Mouse (Mus musculus) limb, embryonic 13.5 days (tissue): ENCODE data around the gene Twist2. TPM values are rescaled to one million over a fixed set of nuclear protein-coding genes. Genes with fewer than 3 reads are reported as not detected.

Experiments
- ATAC-seq: fragments of 200-750 bp; cut with Nextera tagmentation; 2 replicates; pipeline ENCODE4 v1.8.0; 2017; ENCODE audit warnings: low read depth, moderate number of reproducible peaks, moderate TSS enrichment; ENCODE audit not compliant: low FRiP score
- H3K27ac ChIP-seq: fragments of 300-500 bp; sonication (generic); 2 replicates; pipeline ENCODE4 v1.5.1; 2015; ENCODE audit warnings: inconsistent platforms, mild to moderate bottlenecking, moderate library complexity
- H3K27me3 ChIP-seq: fragments of 300-500 bp; sonication (generic); 2 replicates; pipeline ENCODE4 v1.6.1; 2015; ENCODE audit warnings: mild to moderate bottlenecking, inconsistent platforms
- H3K36me3 ChIP-seq: fragments of 300-500 bp; sonication (generic); 2 replicates; pipeline ENCODE4 v1.6.1; 2015; ENCODE audit warnings: inconsistent platforms, mild to moderate bottlenecking, moderate library complexity
- H3K4me1 ChIP-seq: fragments of 300-500 bp; sonication (generic); 2 replicates; pipeline ENCODE4 v1.6.1; 2015; ENCODE audit warnings: inconsistent platforms
- H3K4me2 ChIP-seq: fragments of 300-500 bp; sonication (generic); replicated peaks from 2 replicates; pipeline ENCODE4 v1.6.1; 2015; ENCODE audit warnings: inconsistent platforms, mild to moderate bottlenecking, moderate library complexity
- H3K4me3 ChIP-seq: fragments of 300-500 bp; sonication (generic); 2 replicates; pipeline ENCODE4 v1.5.1; 2015; ENCODE audit warnings: moderate library complexity, mild to moderate bottlenecking, inconsistent platforms
- H3K9ac ChIP-seq: fragments of 300-500 bp; sonication (generic); 2 replicates; pipeline ENCODE4 v1.6.1; 2015; ENCODE audit warnings: mild to moderate bottlenecking, inconsistent platforms
- H3K9me3 ChIP-seq: fragments of 300-500 bp; sonication (generic); 2 replicates; pipeline ENCODE4 v1.6.1; 2016; ENCODE audit warnings: inconsistent platforms
- WGBS: fragments of 180-500 bp; shearing (Covaris S2); methylation state at CpG from one replicate; pipeline ENCODE4 v1.1.7; 2015; 5-methylcytosine and 5-hydroxymethylcytosine counted together
- polyA plus RNA-seq: library from polyadenylated mRNA; unstranded; fragments of >200 nt; fragmentation: Nextera tagmentation; extraction: Ambion mirVana; gene quantifications from 2 replicates; pipeline ENCODE4 v1.2.1, GENCODE M21; 2015

The Twist2 gene
- polyA plus RNA-seq, 1 experiment from 2014 or later: 59.2 TPM

GRCm38 (mm10) chr1:91880156-91880555, 78.9 kb downstream of the Twist2 start:
- peaks cover 16% of the 10 kb centered on the region for H3K9me3 ChIP-seq
- no peaks in the 10 kb centered on the region for H3K36me3 ChIP-seq
- no peaks in the 10 kb centered on the region for H3K27me3 ChIP-seq
- H3K9ac ChIP-seq: no peak overlapping the region
- no peak overlapping the region for H3K4me2 ChIP-seq
- no peak overlapping the region for H3K4me3 ChIP-seq
- 88% methylated on average over 12 of the region's 12 CpGs for WGBS
- no peak overlapping the region for H3K27ac ChIP-seq
- peaks cover 12% of the 10 kb centered on the region for H3K4me1 ChIP-seq
- no peak for ATAC-seq

DNA sequence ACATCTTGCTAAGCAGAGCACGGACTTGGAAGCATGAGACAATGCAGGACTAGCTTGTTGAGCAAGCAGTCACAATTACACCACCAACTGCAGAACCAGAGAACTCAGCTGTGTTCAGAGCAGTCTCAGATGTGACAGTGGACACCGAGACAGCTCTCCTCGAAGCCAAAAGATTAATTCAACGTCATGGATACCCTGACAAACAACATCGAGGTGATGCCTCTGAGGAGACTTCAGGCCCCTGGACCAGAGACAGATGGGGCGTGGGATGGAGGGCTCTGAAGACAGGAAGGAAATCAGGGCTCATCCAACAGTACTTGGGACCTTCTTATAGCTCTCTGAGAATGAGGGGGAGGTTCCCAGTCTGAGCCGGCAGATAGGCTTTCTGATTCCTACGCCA, 79.6 kb downstream of the Twist2 start:
- H3K27ac ChIP-seq: no peak overlapping the region
- ATAC-seq: no peak
- H3K9me3 ChIP-seq: peaks cover 16% of the 10 kb centered on the region
- H3K9ac ChIP-seq: no peak overlapping the region
- WGBS: 58% methylated on average over 8 of the region's 8 CpGs
- no peak overlapping the region for H3K4me3 ChIP-seq
- peaks cover 9% of the 10 kb centered on the region for H3K4me1 ChIP-seq
- no peaks in the 10 kb centered on the region for H3K36me3 ChIP-seq
- no peaks in the 10 kb centered on the region for H3K27me3 ChIP-seq
- H3K4me2 ChIP-seq: no peak overlapping the region

DNA sequence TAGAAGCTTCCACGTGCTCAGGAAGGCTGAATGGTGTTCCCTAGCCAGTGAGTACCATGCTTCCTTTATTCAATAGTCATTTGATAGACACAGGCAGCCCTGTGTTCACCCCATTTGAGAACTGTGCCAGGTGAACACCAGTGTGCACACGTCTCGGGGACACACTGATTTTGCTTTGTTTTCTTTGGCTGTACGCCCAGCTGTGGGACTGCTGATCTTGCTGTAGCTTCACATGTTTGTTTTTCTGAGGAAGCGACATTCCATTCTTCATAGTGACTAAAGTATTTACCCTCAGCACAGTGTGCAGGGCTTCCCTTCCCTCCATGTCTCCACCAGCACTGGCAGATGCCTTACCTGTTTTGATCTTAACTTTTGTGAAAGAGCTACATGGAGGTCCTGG, 81.9 kb downstream of the Twist2 start:
- H3K27me3 ChIP-seq: no peaks in the 10 kb centered on the region
- 66% methylated on average over 5 of the region's 5 CpGs for WGBS
- H3K4me1 ChIP-seq: peaks cover 8% of the 10 kb centered on the region
- no peak overlapping the region for H3K4me2 ChIP-seq
- H3K27ac ChIP-seq: no peak overlapping the region
- H3K9ac ChIP-seq: no peak overlapping the region
- ATAC-seq: no peak
- no peak overlapping the region for H3K4me3 ChIP-seq
- no peaks in the 10 kb centered on the region for H3K36me3 ChIP-seq
- peaks cover 16% of the 10 kb centered on the region for H3K9me3 ChIP-seq

DNA sequence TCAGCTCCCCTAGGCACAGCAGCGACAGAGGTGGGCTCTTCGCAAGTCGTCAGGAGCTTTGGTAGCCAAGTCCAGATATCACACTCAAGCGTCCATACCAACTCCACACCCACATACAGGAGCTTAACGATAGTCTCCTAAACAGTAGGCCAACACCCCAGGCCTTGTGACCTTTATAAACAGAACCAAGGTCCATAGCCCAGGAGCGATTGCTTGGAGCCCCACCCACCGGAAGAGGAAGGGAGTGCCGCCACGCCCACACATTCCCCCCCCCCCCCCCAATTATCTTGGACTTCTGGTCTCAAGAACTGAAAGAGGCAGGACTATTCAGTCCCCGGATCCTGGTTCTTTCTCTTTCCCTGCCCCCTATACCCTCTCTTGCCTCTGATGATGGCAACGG, 92.3 kb downstream of the Twist2 start:
- Histone ChIP-seq H3K4me2 (no peak overlapping the region), H3K27ac (no peak overlapping the region), H3K4me3 (no peak overlapping the region), H3K27me3 (no peaks in the 10 kb centered on the region), H3K9ac (no peak overlapping the region), H3K4me1 (no peaks in the 10 kb centered on the region), H3K36me3 (no peaks in the 10 kb centered on the region), H3K9me3 (no peaks in the 10 kb centered on the region)
- ATAC-seq: no peak
- 90% methylated on average over 11 of the region's 11 CpGs for WGBS

DNA sequence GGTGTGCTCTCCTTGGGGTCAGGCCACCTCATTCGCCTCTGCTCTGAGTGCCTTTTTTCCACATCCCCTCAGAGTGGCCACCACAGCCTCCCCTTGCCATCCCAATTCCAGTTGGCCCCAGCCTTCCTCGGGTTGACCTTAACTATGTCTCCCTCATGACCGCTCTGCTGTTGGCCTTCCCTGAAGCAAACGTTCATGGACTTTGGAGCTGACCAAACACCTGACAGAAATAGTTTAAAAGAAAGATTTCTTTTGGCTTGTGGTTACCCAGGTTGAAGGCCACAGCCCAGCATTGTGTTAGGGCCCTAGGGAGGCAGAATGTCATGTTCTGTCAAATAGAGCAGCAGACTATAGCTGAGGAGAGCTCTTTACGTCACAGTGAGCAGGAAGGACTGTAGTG, 93.0 kb downstream of the Twist2 start:
- WGBS: 87% methylated on average over 5 of the region's 5 CpGs
- H3K4me3 ChIP-seq: no peak overlapping the region
- H3K4me2 ChIP-seq: no peak overlapping the region
- no peaks in the 10 kb centered on the region for H3K4me1 ChIP-seq
- no peaks in the 10 kb centered on the region for H3K36me3 ChIP-seq
- ATAC-seq: no peak
- H3K9ac ChIP-seq: no peak overlapping the region
- no peak overlapping the region for H3K27ac ChIP-seq
- no peaks in the 10 kb centered on the region for H3K9me3 ChIP-seq
- no peaks in the 10 kb centered on the region for H3K27me3 ChIP-seq

DNA sequence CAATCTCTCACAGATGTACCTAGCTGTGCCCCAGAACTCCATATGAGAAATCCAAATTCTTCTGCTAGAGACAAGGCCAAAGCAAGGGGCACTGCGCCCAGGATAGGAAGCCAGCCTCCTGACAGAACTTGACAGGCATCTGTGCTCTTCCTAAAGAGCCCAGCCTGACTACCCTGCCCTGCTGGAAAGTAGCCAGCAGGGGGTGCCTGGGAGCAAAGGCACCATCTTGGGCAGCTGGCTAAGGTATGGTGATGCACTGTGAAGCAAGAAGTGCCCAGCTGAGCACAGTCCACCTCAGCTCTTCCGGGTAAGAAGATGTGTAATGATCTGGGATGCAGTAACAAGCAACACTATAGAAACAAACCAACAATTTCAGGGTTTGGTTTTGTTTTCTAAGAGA, 95.8 kb downstream of the Twist2 start:
- Histone ChIP-seq H3K27me3 (no peaks in the 10 kb centered on the region), H3K4me1 (no peaks in the 10 kb centered on the region), H3K9me3 (no peaks in the 10 kb centered on the region), H3K36me3 (no peaks in the 10 kb centered on the region), H3K27ac (no peak overlapping the region), H3K4me2 (no peak overlapping the region), H3K4me3 (no peak overlapping the region), H3K9ac (no peak overlapping the region)
- ATAC-seq: no peak
- 82% methylated on average over 2 of the region's 2 CpGs for WGBS
